Mouse (Mus musculus) heart, adult 9 months (tissue): Measurements from ENCODE around the gene Tufm.

Experiments
- DNase-seq, 2 experiments: peaks; one replicate each; pipeline ENCODE4 v3.0.0; 2022; ENCODE audit warnings: low spot score in 2 of 2

Gene Tufm

GRCm38 (mm10) chr7:126499416-126499815 lies 12.3 kb downstream of the Tufm start:
- DNase-seq = no peak

- no peak for DNase-seq
Measured at GRCm38 (mm10) chr7:126501684-126502022, 14.5 kb downstream of the Tufm start.

- peak; percentile 94 to 95 for DNase-seq
Measured at GRCm38 (mm10) chr7:126502023-126502741, 15.0 kb downstream of the Tufm start.

GRCm38 (mm10) chr7:126502751-126503150 lies 15.6 kb downstream of the Tufm start:
- DNase-seq = no peak

GRCm38 (mm10) chr7:126503273-126503878 lies 16.2 kb downstream of the Tufm start, which contains the start of gene Atxn2l:
Atxn2l (minus strand) TSS chr7:126503437.
- DNase-seq = peak; percentile 97 to 98

GRCm38 (mm10) chr7:126504913-126505312 lies 17.8 kb downstream of the Tufm start:
- DNase-seq = no peak

- no peak for DNase-seq
Measured at GRCm38 (mm10) chr7:126507126-126507778, 20.1 kb downstream of the Tufm start.

GRCm38 (mm10) chr7:126511287-126511686 lies 24.1 kb downstream of the Tufm start:
- no peak for DNase-seq

- no peak for DNase-seq
Measured at GRCm38 (mm10) chr7:126518261-126518941, 31.2 kb downstream of the Tufm start.

- no peak for DNase-seq
Measured at GRCm38 (mm10) chr7:126519513-126519912, 32.4 kb downstream of the Tufm start.

GRCm38 (mm10) chr7:126523316-126523715 lies 36.2 kb downstream of the Tufm start:
- no peak for DNase-seq

- DNase-seq = peak in 1 of 2 experiments; percentile 21
Measured at GRCm38 (mm10) chr7:126528166-126528577, 41.0 kb downstream of the Tufm start.

GRCm38 (mm10) chr7:126533434-126533833 lies 46.3 kb downstream of the Tufm start:
- DNase-seq = no peak

- no peak for DNase-seq
Measured at GRCm38 (mm10) chr7:126535766-126536165, 48.6 kb downstream of the Tufm start.

GRCm38 (mm10) chr7:126536466-126536865 lies 49.3 kb downstream of the Tufm start:
- DNase-seq = no peak

GRCm38 (mm10) chr7:126537820-126538585 lies 50.8 kb downstream of the Tufm start:
- no peak for DNase-seq
